Mouse (Mus musculus): ENCODE results near the gene Pdlim3.
"Not testable (repeated sequence)": the region's sequence is repeated elsewhere in the genome, so short reads cannot be mapped to it uniquely, and the experiment has no call there.

Gene Pdlim3

DNA sequence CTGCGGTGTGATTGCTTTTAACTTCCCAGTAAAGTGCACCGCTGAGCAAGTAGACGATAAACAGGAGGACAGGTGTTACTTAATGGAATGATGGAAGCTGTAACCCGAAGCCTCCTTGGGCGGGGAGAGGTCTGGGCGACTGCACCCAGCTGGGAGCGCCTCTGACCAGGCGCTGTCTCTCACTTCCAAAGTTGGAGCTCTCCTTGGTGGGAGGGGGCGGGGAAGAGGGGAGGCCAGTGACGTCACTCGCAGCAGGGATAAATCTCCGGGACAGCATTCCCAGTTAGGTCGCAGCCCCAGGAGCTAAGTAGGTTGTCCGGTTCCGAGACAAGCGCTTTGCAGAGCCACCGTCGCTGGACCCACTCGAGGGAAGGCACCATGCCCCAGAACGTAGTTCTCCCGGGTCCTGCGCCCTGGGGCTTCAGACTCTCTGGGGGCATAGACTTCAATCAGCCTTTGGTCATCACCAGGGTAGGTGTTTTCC lies at the start of gene Pdlim3:
Gene Pdlim3 (plus strand): TSS at position 260 of the 484 bp plus-strand sequence.
- no peak for DNase-seq (ENCODE audit: low spot score in 2 of 2)

DNA sequence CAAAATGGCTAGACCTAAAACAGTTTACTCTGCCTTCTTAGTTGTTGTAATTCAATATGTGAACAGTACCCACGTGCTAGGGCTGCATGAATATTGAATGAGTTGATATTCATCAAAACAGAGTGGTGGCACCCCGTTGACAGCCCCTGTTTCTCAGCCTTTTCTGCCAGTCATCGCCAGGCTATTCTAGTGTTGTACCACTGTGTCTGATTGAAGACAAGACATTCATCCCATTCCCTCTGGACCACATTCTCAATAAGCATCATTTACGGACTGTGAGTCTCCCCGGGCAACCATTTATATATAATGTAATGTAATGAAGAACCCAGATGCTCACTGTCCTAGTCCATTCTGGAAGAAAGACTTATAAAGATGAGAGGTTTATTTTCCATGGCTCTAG lies 42.0 kb upstream of the Pdlim3 start:
- DNase-seq (ENCODE audit: low spot score in 2 of 2), result no peak

DNA sequence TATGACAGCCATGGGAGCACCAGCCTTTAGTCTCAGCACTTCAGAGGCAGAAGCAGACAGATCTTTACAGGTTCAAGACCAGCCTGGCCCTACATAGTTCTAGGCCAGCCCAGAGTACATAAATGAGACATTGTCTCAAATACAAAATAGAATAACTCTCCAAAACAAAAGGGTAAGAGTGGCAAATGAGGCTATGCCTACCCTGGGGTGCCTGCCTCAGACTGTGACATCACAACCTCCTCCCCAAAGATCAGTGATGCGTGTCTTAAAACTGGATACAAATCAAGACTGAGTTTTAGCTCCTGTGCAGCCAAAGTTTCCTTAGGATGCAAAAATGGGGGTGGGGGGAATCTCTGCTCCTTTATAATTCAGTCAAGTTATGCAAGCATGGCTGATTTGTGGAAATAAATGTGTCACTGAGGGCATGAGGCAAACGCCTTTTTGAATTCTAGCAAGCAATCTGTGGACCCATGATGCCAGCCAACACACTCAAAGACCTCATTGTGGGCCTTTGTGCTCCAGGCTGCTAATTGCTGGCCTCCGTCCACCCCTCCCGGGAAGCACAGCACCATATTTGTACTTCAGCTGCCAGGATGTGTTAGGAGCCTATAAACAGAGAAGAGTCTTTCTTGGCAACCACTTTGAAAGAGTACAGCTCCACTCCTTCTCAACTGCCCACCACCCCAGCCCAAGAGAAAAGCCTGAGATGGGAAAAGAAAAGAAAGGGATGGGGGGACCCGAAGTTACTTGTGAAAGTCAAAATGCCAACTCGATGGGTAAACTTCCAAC lies 41.0 kb upstream of the Pdlim3 start:
- DNase-seq (ENCODE audit: low spot score in 2 of 2), result no peak

DNA sequence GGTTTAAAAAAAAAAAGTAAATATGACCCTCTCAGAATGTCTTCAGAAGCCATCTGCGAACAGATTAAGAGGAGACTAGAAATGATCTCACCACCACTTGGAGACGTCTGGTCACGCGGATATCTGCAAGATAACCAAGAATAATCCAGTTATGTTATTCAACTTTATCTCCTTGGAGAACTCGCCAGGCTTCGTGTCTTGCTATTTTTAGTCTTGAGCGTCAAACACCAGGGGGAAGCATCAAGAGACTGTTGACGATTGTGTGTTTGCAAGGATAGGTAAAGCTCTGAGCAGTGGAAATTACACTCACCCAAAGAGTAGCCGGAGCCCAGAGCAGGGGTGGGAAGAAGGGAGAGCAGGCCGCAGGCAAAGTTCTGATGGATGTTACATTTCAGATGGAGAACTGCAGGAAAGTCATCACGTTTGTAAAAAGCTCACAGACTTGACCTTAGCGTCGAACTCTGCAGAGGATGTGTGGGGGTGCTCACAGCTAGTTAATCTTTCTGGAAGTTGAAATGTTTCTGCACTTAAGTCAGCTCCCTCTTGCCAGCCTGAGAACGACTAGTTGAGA lies 40.3 kb upstream of the Pdlim3 start:
- no peak for DNase-seq (ENCODE audit: low spot score in 2 of 2)

DNA sequence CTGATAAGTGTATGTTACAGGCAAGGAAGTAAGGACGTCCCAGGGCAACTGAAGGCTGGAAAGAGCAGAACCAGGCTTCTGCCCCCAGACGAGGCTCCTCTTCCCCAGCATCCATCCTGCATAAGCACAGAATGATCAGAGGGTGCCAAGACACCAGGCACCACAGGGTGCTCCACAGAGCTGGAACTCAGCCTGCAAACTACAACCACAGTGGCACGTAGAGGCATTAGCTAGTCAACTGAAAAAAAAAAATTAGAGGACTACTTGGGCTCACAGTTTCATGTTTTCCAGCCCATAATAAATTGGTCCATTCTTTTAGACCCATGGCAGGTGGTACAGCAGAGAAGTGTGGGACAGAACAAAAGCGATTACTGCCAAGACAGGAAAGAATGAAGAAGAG lies 39.4 kb upstream of the Pdlim3 start:
- no peak for DNase-seq (ENCODE audit: low spot score in 2 of 2)

DNA sequence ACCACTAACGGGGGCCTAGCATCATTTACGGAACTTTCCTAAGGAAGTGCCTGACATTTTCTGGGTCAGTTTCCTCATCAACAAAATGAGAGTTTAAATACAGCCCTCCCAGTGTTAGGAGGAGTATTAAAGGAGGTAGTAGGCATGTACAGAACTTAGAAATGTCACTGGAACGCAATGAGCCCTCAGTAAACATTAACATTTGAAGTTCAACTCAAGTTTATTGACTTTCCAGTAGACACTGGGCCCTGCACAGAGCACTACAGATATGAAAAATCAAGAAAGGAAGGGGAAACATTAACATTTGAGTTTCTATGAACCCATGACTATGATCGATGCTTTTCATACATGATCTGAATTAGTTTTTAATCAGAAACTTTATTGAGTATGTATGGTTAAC lies 30.1 kb upstream of the Pdlim3 start:
- no peak for DNase-seq (ENCODE audit: low spot score in 2 of 2)

DNA sequence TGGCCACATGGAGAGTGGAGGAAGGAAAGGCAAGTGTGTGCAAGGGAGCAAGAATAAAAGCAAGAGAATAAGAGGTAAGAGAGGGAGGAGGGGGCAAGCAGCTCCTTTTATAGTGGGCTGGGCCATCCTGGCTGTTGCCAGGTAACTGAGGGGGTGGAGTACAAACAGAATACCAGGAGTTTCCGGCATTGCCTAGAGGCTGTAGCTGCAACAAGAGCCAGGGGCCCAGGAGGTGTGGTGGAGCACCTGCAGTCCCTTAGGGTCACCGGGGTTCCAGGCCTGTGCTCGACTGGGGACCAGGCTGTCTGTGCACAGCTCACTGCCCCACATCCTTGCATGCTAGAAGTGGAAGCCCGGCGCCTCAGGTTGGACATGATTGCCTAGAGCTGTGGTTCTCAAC lies 27.5 kb upstream of the Pdlim3 start:
- DNase-seq (ENCODE audit: low spot score in 2 of 2), result no peak

DNA sequence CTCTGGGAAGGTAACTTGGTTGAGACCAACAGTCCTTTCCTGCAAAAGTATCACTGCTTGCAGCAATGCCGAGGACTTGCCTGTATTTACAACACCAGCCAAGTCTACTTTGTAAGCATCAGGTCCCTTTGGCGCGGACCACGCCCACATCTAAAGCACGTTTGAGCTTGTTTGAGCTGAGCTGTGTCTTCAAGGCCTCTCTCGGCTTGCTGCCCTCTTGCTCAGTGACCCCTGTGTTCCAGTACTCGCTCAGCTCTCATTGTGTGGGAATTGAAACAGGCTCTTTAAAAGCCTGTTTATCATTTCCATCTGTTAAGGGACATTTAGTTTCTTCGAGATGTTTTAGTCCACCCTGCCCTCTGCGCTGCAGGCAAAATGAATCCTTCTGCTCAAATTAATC lies 26.9 kb upstream of the Pdlim3 start:
- no peak for DNase-seq (ENCODE audit: low spot score in 2 of 2)

DNA sequence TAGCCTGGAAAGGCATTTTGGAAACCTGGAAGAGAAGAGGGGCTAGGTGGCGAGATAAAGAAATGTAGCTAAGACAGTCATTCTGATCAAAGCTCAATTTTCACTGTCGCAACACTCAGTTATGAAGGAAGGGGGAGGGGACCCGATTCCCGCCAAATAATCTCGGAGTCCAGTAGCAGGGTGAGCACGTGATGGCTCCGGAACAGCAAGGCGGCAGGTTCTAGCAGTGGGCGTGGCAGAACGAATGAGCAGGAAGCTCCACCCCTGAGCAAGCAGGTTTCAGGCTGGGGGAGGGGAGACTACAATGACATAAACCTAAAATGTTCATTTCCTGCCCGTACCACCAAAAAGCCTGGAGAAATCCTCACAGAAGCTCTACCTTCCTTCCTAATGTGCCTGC lies 13.7 kb upstream of the Pdlim3 start:
- not testable (repeated sequence) for DNase-seq (ENCODE audit: low spot score in 2 of 2)

DNA sequence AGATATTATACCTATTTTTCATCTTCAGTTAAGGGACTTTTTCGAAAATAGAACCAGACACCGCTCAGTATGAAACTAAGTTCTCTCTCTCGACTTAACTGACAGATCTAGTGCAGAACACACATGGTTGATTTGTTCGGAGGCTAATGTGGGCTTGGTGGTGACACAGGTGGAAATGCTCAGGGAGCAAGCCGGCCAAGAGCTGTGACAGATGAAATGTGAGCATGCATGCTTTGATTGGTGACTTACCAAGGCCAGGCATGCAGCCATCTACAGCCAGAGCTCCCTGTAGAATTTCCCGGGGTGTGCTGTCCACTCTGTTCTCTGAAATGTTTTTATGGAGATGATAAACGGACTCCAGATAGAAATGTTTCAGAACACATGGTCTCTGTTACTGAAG lies 13.2 kb upstream of the Pdlim3 start:
- no peak for DNase-seq (ENCODE audit: low spot score in 2 of 2)

DNA sequence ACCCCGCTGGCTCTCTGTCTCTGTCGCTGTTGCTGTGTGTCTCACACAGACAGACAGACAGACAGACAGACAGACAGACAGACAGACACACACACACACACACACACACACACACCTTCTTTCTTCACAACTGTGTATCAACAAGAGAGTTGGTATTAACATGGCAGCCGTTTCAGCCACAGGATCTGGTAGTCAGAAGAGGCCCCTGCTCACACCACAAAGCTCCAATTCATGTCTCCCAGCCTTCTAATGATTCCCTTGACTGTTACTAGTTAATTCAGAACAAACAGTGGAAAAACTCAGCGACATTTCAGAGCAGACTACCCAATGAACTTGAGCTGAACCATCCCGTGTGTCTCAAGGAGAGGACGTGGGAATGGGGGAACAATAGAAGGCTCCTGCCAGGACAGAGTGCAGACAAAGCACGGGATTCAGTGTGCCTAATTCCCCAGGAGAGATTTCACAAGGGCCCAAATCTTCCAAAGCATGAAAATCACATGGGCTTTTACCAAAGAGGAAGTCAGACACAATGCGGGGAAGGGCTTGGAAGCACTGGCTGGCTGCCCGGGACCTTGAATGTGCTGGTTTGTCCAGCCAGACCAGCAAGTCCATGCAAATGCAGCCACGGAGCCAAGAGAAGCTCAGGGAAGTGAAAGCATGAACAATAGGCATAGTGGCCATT lies 10.2 kb upstream of the Pdlim3 start:
- no peak for DNase-seq (ENCODE audit: low spot score in 2 of 2)

DNA sequence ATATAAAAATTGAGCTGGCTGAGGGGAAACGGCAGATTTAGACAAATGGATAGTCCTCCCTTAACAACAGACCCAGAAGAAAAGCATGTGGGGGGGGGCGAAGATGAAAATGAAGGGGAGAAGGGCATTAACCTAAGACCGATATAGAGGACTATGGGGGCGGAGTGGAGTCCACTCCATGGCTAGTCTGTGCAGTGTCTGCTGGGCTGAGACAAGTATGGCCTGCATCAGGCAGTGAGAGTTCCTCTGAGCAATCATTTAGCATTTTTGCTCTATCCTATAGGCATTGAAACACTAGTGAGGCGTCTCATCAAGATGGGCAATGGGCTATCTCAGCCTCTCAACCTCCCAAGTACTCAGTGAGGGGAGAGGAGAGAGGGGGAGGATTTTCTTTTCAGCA lies 8.9 kb upstream of the Pdlim3 start:
- DNase-seq (ENCODE audit: low spot score in 2 of 2), result no peak

DNA sequence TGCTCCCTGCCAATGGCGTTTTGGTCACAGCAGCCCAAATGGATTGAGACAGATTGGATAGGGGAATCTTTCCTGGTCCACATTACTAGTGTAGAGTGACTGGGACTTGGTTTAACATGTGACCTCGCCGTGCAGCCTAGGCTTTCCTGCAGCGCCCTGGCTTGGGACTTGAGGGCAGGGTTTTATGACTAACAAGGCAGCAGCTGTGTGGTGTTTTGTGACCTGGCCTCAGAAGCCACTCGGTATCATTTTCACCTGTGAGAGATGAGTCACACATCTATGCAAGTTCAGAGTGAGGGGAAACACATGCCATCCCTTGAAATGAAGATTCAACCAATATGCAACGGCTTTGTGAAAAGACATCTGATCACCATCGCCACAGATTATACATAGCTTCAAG lies 7.6 kb upstream of the Pdlim3 start:
- no peak for DNase-seq (ENCODE audit: low spot score in 2 of 2)

DNA sequence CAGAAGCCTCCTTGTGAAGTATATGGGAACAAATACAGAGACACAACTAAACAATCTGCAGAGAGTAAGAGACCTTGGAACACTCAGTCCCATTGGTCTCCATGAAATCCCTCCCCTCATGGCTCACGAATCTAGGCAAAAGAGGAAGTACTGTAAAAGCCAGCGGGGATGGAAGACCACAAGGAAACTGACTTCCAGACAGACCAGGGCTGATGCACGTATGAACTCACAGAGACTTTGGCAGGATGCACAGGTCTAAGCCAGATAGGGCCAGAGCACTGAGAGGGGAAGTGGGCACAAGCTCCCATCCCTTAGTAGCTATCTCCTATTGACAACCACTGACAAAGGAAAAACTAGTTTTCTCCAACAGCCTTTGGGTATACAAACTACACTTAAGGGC lies 4.8 kb upstream of the Pdlim3 start:
- no peak for DNase-seq (ENCODE audit: low spot score in 2 of 2)

DNA sequence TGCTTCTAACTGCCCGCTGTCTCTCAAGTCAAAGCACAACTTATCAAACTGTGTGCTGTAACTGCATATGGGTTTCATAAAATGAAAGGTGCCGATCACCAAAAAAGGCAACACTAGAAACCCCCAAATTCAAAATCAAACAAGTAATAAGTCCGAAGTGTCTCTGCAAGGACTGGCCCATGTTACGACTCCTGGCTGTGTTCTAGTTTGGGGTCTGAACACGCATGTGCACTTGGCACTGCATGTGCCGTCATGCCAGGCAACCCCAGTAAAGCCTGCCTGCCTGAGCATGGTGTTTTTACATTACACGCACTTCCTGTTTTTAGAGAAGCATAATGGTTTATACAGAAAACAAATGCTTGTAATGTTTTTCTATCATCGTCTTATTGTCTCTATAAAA lies 3.5 kb upstream of the Pdlim3 start:
- no peak for DNase-seq (ENCODE audit: low spot score in 2 of 2)

DNA sequence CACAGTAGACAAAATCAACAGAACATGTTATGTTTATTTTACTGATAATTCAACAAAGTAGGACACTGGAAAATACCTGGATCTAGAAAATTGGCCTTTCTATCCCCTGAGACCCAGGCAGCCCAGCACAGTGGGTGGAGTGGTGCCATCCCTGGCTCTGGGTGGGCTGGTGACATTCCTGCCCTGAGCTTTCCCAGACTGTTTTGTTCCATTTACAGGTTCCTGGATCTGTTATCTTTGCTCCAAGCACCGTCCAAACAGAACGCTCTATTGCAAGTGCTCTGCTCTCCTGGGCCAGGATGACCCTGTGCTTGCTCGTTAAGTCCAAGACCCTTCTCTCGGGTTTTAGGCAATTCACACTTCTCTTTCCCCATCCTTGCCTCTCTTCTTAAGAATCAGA lies 1.5 kb upstream of the Pdlim3 start:
- DNase-seq (ENCODE audit: low spot score in 2 of 2), result no peak

DNA sequence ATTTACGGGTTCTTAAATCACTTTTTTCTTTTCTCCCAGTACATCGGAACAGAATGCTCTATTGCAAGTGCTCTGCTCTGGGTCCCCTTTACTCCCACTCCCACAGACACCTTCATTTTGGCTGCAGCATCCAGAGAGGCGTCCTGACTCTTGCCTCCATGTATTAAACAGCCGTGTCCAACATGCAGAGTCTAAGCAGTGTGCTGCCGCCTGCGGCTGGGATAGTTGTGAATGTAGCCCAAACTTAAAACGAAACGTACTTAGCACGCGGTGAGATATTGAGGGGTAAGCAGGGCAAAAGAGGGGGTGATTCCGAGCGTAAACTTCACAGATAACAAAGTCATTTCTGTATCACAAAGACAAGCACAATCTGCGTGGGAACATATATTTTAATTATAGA lies 709 bp upstream of the Pdlim3 start:
- DNase-seq (ENCODE audit: low spot score in 2 of 2), result no peak

DNA sequence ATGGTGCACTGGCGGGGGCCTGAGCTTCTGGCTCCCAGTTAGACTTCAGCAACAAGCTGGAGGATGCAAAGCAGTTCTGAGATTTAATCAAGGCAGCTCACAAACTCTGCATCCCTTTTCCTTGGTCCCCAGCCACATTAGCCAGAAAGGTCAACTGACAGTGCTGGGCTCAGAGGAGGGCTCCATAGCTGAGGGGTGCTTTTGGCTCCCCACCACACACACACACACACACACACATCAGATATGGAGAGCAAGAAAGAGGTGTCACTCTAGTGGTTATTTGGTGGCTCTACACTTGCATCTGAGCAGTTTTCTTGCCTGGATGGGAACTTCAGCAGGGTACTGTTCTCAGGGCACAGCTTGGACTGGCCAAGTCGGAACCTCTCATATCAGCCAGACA lies 514 bp downstream of the Pdlim3 start:
- DNase-seq (ENCODE audit: low spot score in 2 of 2), result no peak

DNA sequence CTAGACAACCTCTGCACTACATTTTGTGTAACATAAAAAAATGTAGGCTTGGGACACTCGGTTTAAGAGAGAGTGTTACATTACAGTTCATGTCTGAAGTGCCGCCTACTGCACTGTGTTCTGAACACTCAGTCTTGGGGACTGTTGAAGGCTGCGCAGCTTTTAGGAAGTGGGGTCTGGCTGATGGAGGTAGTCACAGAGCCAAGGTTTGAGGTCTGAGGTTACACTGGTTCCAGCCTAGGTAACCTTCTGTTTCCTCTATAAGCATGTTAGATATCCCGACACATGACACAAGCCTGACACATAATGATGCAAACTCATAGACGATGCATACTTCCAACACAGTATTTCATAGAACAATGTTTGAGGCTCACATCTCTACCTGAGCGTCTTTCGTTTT lies 4.5 kb downstream of the Pdlim3 start:
- DNase-seq (ENCODE audit: low spot score in 2 of 2), result no peak

DNA sequence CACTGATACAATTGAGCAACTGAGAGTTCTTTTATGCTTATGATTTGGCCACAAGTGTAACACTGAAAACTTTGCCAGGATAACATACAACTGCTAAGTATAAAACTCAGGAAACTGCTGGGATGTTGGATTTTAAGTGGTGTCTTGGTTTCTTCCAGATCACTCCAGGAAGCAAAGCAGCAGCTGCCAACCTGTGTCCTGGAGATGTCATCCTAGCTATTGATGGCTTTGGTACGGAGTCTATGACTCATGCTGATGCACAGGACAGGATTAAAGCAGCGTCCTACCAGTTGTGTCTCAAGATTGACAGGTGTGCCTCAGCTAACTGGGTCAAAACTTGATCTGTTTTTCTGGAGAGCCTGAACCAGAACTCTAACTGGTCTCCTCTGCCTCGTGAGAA lies 11.3 kb downstream of the Pdlim3 start:
- no peak for DNase-seq (ENCODE audit: low spot score in 2 of 2)

DNA sequence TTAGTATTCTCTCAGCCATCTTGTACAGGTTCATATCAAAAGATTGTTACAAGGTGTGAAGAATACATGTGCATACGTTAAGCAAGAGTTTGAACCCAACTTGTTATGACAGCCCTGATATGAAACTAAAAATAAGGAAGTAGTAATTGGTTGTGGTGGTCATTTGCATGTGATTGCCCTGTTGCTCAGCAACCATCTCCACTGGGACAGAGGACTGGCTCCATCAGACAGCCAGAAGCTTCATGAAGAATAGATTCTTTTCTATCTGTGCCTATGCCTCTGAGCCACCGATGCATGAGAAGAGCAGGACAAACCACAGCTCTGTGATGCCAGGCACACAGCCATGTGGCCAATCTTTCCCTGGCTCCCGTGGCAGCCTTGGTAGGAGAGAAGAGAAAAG lies 14.5 kb downstream of the Pdlim3 start:
- peak in 1 of 2 experiments; percentile 46 for DNase-seq (ENCODE audit: low spot score in 2 of 2)

DNA sequence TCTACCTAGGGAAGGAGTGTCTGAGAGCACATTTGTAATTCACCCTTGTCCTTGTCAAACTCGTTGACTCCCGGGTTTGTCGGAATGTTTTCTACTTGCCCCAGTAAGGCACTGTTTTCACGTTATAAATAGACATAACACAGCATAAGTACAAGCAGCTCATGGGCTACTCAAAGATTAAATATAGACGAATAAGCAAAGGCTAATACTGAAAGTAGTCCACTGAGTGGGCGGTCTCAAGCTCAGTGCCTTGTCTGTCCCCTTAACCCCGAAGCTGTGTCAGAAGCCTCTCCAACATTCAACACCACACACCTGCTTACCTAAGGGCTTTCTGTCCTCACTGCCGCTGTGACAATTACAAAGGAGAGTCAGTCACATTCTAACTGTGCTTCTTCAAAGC lies 16.4 kb downstream of the Pdlim3 start:
- no peak for DNase-seq (ENCODE audit: low spot score in 2 of 2)

DNA sequence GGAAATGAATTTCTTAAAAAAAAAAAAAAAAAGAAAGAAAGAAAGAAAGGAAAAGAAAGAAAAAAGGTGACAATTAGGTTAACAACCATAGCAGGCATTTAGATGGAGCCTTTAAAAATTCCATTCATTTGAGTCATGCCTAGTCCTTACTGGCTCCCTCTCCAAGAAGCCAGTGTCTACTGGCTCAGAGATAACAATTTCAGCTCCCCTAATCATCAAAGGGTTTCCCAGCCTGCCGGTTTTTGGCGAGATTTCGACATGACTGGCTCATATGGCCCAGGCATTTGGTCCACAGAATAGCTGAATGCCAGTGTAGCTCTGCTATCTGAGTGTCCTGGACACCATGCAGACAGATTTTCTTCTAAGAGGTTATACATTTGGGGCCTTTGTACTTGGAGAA lies 18.4 kb downstream of the Pdlim3 start:
- DNase-seq (ENCODE audit: low spot score in 2 of 2), result no peak

Measured in spleen, postnatal 14 days (tissue).